Mouse (Mus musculus) neural tube, postnatal 0 days (tissue): ENCODE results near the gene Olfr648. TPM values are rescaled to one million over a fixed set of nuclear protein-coding genes. Genes with fewer than 3 reads are reported as not detected.

ENCODE experiments used
- polyA plus RNA-seq: library from polyadenylated mRNA; unstranded; fragments of >200 nt; fragmentation: Nextera tagmentation; extraction: Ambion mirVana; gene quantifications from 2 replicates; pipeline ENCODE4 v1.2.1, GENCODE M21; 2015

The Olfr648 gene
- 0.32 and 0.45 TPM in 2 replicates for polyA plus RNA-seq

DNA sequence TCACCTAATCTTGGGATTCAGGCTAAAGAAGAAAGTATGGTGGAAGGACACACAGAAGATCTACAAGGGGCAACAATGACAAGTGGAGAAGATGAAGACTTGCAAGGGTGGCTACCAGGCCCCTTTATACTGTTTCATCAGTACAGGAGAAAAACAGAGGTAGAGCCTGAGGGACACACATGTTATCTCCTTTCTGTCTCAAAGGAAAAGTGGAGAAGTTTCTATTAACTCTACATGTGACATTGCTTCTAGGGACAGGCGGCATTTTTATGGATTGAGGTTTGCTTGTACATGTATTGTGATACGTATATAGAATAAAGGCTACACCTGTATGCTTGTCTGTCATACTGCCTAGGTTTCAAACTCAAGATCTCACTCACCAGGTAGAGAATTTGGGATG, at the start of gene Olfr648:
TSS of gene Olfr648 (minus strand) at position 101 of the 400 bp plus-strand sequence.

DNA sequence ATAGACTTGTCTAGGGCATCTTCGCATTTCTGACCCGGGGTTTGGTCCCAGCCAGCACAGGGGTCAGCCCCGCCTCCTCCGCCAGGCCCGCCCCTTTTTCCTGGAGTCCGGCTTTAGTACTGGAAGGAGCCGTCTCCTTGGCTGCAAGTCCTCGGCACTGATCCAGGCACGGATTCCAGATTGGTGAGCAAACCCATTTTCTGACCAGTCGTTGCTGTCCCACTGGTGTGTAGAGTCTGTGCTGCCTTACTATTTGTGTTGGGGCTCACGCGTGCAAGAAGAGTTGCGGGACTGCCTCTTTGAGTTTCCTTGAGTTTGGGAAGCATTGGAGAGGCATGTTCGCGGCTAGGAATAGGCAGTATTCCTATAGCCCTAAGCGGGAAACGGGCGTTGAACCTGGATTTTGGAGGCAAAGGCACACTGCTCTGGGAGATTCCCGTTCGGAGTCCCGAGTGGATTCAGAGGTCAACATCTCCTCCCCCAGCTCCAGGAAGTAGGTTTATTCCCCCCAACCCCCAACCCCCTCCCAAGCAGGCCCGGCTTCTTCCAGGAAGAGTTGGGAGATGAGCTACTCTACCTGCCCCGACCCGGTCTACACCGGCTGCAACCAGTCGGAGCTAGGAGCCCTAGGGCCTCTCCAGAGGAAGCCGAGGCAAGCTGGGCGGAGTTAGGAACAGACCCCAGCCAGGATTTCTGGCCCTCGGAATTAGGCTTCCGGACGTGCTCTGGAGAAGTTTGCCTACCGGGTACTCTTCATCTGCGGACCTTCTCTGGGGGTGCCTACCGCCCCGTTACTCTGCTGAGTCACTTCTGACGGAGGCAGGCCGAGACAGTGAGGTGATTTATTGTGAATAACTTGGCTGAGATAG, 35.7 kb upstream of the Olfr648 start, which contains the start of gene Trim6:
TSS of gene Trim6 (plus strand) at position 93 of the 869 bp plus-strand sequence.

GRCm38 (mm10) chr7:104195885-104196284, 12.7 kb upstream of the Olfr648 start, which contains the start of gene Olfr649:
TSS of gene Olfr649 (minus strand) at chr7:104195985.

GRCm38 (mm10) chr7:104150456-104150855, 32.7 kb downstream of the Olfr648 start, which contains the start of gene Ubqlnl:
TSS of gene Ubqlnl (minus strand) at chr7:104150556.

GRCm38 (mm10) chr7:104143179-104143578, 40.0 kb downstream of the Olfr648 start, which contains the start of gene Ubqln3:
TSS of gene Ubqln3 (minus strand) at chr7:104143279.

GRCm38 (mm10) chr7:104137305-104137704, 45.9 kb downstream of the Olfr648 start, which contains the start of gene Olfr643:
TSS of gene Olfr643 (minus strand) at chr7:104137405.

GRCm38 (mm10) chr7:104129726-104130125, 53.5 kb downstream of the Olfr648 start, which contains the start of gene Ubqln5:
TSS of gene Ubqln5 (minus strand) at chr7:104129826.

Other genes with a start within 250 kb of the Olfr648 start
- not detected in 2 replicates for gene Olfr632, start 249.0 kb downstream of the Olfr648 start, polyA plus RNA-seq
- gene Olfr633, start 239.0 kb downstream of the Olfr648 start, polyA plus RNA-seq = not detected in 2 replicates
- not detected in 2 replicates for gene Olfr635, start 212.2 kb downstream of the Olfr648 start, polyA plus RNA-seq
- not detected in 2 replicates for gene Olfr638, start 184.6 kb downstream of the Olfr648 start, polyA plus RNA-seq
- 0.04 TPM in 1 of 2 replicates, not detected in the other for gene Olfr639, start 166.1 kb downstream of the Olfr648 start, polyA plus RNA-seq
- gene Olfr640, start 157.8 kb downstream of the Olfr648 start, polyA plus RNA-seq = not detected in 2 replicates
- gene Olfr641, start 147.9 kb downstream of the Olfr648 start, polyA plus RNA-seq = not detected in 2 replicates
- gene Olfr642, start 130.7 kb downstream of the Olfr648 start, polyA plus RNA-seq = not detected in 2 replicates
- not detected in 2 replicates for gene 4930516K23Rik, start 121.9 kb downstream of the Olfr648 start, polyA plus RNA-seq
- not detected in 2 replicates for gene Olfr644, start 111.5 kb downstream of the Olfr648 start, polyA plus RNA-seq
- gene Olfr645, start 97.9 kb downstream of the Olfr648 start, polyA plus RNA-seq = not detected in 2 replicates
- not detected in 2 replicates for gene Olfr646, start 78.5 kb downstream of the Olfr648 start, polyA plus RNA-seq
- not detected in 2 replicates for gene Ubqln5, start 53.6 kb downstream of the Olfr648 start, polyA plus RNA-seq
- not detected in 2 replicates for gene Olfr643, start 46.0 kb downstream of the Olfr648 start, polyA plus RNA-seq
- not detected in 2 replicates for gene Ubqln3, start 40.1 kb downstream of the Olfr648 start, polyA plus RNA-seq
- gene Ubqlnl, start 32.8 kb downstream of the Olfr648 start, polyA plus RNA-seq = not detected in 2 replicates
- gene Olfm5, start 18.6 kb downstream of the Olfr648 start, polyA plus RNA-seq = not detected in 2 replicates
- not detected in 2 replicates for gene Olfr649, start 12.6 kb upstream of the Olfr648 start, polyA plus RNA-seq
- 0.20 and 0.31 TPM in 2 replicates for gene Trim6, start 35.4 kb upstream of the Olfr648 start, polyA plus RNA-seq
- gene Trim34a, start 61.1 kb upstream of the Olfr648 start, polyA plus RNA-seq = 1.3 and 1.4 TPM in 2 replicates
- gene Trim5, start 104.7 kb upstream of the Olfr648 start, polyA plus RNA-seq = 0.31 and 0.55 TPM in 2 replicates
- 2.7 and 2.9 TPM in 2 replicates for gene Trim12a, start 132.1 kb upstream of the Olfr648 start, polyA plus RNA-seq
- not detected in 2 replicates for gene Trim34b, start 146.1 kb upstream of the Olfr648 start, polyA plus RNA-seq
- 0.89 and 0.90 TPM in 2 replicates for gene Trim12c, start 170.0 kb upstream of the Olfr648 start, polyA plus RNA-seq
- 0.11 and 0.21 TPM in 2 replicates for gene Trim30b, start 186.5 kb upstream of the Olfr648 start, polyA plus RNA-seq
- 0.13 and 0.17 TPM in 2 replicates for gene Trim30c, start 217.4 kb upstream of the Olfr648 start, polyA plus RNA-seq